Mouse (Mus musculus) kidney, embryonic 14.5 days (tissue): ENCODE results near the gene Gm3415. TPM values are rescaled to one million over a fixed set of nuclear protein-coding genes. Genes with fewer than 3 reads are reported as not detected.

Experiments
- polyA plus RNA-seq: library from polyadenylated mRNA; unstranded; fragments of >200 nt; fragmentation: Nextera tagmentation; extraction: Ambion mirVana; gene quantifications from 2 replicates; pipeline ENCODE4 v1.2.1, GENCODE M21; 2014

Gene Gm3415
- polyA plus RNA-seq, 1 experiment from 2014 or later = not detected

Other genes with a start within 250 kb of the Gm3415 start
- gene Wasf3, start 171.2 kb upstream of the Gm3415 start, polyA plus RNA-seq = 2.3 and 2.7 TPM in 2 replicates
- not detected in 2 replicates for gene Gm6408, start 74.2 kb upstream of the Gm3415 start, polyA plus RNA-seq
- not detected in 2 replicates for gene Gm6370, start 64.8 kb upstream of the Gm3415 start, polyA plus RNA-seq
- not detected in 2 replicates for gene 4930449I24Rik, start 53.7 kb upstream of the Gm3415 start, polyA plus RNA-seq
- not detected in 2 replicates for gene Gm3402, start 42.0 kb upstream of the Gm3415 start, polyA plus RNA-seq
- gene Gm3404, start 30.3 kb upstream of the Gm3415 start, polyA plus RNA-seq = not detected in 2 replicates
- not detected in 2 replicates for gene Gm3409, start 18.5 kb upstream of the Gm3415 start, polyA plus RNA-seq
- 0.23 and 0.51 TPM in 2 replicates for gene Gpr12, start 29.1 kb downstream of the Gm3415 start, polyA plus RNA-seq
- gene Usp12, start 238.9 kb downstream of the Gm3415 start, polyA plus RNA-seq = 11.0 and 14.4 TPM in 2 replicates